Mouse (Mus musculus): Measurements from ENCODE around the gene Klk1b1.
"Not testable (repeated sequence)": the region's sequence is repeated elsewhere in the genome, so short reads cannot be mapped to it uniquely, and the experiment has no call there.

DNA sequence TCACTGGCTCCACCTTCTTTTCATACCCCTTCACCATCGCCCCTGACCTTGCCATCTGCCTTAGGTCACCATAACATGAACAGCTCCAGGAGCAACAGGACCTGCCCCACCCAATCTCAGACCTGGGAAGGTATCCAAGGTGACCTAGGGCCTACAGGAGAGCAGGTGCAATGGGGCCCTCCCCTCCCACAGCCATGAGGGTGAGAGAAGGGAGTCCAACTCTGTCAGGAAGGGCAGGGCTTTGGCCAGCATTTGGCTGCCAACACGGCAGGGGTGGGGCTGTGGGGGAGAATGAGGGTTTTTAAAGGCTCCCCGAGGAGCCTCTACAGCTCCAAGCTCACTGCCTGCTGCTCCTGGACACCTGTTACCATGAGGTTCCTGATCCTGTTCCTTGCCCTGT is 24.3 kb upstream of the Klk1b1 start:
- TF ChIP-seq POLR2A, CTCF (IDR thresholded peaks at IDR 0.05; ENCODE audit: insufficient read depth, low read depth, low read length): not testable (repeated sequence)
